ENCODE assay signal across 16 mouse cellular contexts in the genomic region with DNA sequence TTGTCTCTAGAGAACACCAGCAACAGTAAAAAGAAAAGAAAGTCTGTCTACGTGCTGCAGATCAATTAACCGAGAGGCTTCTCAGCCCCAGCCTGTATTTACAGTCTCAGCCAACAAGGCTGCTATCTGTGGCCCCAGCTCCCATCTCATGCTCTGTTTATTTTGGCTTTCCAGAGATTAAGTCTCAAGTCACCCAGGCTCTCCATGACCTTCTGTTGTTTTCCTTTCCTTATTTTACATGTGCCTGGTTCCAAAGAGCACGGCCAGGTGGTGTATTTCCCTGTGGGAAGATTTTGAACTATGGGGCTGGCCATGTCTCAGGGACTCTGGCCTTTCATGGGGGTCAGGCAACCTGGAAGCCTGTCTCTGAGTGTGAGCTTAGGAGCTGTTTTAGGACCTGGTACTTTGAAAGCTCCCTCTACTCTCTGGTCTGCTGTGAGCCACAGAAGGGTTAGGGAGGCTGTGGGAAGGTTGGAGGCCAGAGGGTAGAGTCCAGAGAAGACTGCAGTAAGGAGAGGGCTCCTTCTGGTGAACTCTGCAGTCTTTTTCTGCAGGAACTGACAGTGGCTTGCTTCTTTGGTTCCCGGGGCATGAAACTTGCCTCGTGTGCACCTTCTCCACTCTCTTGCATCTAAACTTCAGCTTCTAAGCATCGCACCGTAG. TPM values are rescaled to one million over a fixed set of nuclear protein-coding genes. Genes with fewer than 3 reads are reported as not detected.
DNase-seq lines count a peak whose midpoint lies in the region; ATAC-seq and TF ChIP-seq lines count a peak whose summit lies in the region.
"Had no signal": no experiment of that assay in that cellular context is flagged by ENCODE, and none has a peak within 500 bp of the region (broad histone marks: within the 10 kb centered on the region; RNA-seq: fewer than 3 reads in every experiment).

No protein-coding gene starts in this region.

- no peaks in the 10 kb centered on the region for H3K79me2 ChIP-seq in liver, adult 2 months (ENCODE audit: control insufficient read depth, insufficient read depth, low read length)

- H3K9me3 ChIP-seq in heart, embryonic 10.5 days: no peaks in the 10 kb centered on the region
- no peaks in the 10 kb centered on the region for H3K9me3 ChIP-seq in intestine, postnatal 0 days (ENCODE audit: control insufficient read depth)
- H3K9me3 ChIP-seq in stomach, embryonic 16.5 days (replicated peaks; ENCODE audit: control insufficient read depth, low read length): no peaks in the 10 kb centered on the region
- H3K9me3 ChIP-seq in hindbrain, postnatal 0 days (ENCODE audit: low read length): no peaks in the 10 kb centered on the region
- H3K9me3 ChIP-seq: limb, embryonic 13.5 days had no signal

- H3K27me3 ChIP-seq in heart, embryonic 10.5 days (ENCODE audit: insufficient read depth, poor library complexity, severe bottlenecking): no peaks in the 10 kb centered on the region
- no peaks in the 10 kb centered on the region for H3K27me3 ChIP-seq in liver, adult 2 months (ENCODE audit: control insufficient read depth, insufficient read depth, low read length)
- H3K27me3 ChIP-seq in intestine, postnatal 0 days (replicated peaks; ENCODE audit: control insufficient read depth, insufficient read depth, low read length): no peaks in the 10 kb centered on the region
- H3K27me3 ChIP-seq in stomach, embryonic 16.5 days (ENCODE audit: control insufficient read depth, insufficient read depth, low read length): no peaks in the 10 kb centered on the region
- H3K27me3 ChIP-seq in hindbrain, postnatal 0 days (ENCODE audit: insufficient read depth, low read length): no peaks in the 10 kb centered on the region
- H3K27me3 ChIP-seq: limb, embryonic 13.5 days; Patski had no signal

- 55% methylated on average over 7 of the region's 7 CpGs for WGBS in heart, embryonic 10.5 days
- WGBS in liver, adult 2 months: 57% methylated on average over 7 of the region's 7 CpGs
- 47% methylated on average over 7 of the region's 7 CpGs for WGBS in intestine, postnatal 0 days
- 60% methylated on average over 7 of the region's 7 CpGs for WGBS in stomach, embryonic 16.5 days
- 76% methylated on average over 7 of the region's 7 CpGs for WGBS in hindbrain, postnatal 0 days

- TF ChIP-seq POLR2A in liver, adult 2 months (IDR thresholded peaks at IDR 0.05; ENCODE audit: extremely low read depth, insufficient read depth, low read length): no peak

- no peaks in the 10 kb centered on the region for H3K36me3 ChIP-seq in heart, embryonic 10.5 days
- H3K36me3 ChIP-seq in liver, adult 2 months (ENCODE audit: control insufficient read depth, insufficient read depth, low read length): no peaks in the 10 kb centered on the region
- H3K36me3 ChIP-seq in intestine, postnatal 0 days (ENCODE audit: control insufficient read depth, insufficient read depth): no peaks in the 10 kb centered on the region
- no peaks in the 10 kb centered on the region for H3K36me3 ChIP-seq in stomach, embryonic 16.5 days (ENCODE audit: control insufficient read depth, insufficient read depth, low read length)
- H3K36me3 ChIP-seq in hindbrain, postnatal 0 days (ENCODE audit: insufficient read depth, low read length): no peaks in the 10 kb centered on the region
- H3K36me3 ChIP-seq: limb, embryonic 13.5 days had no signal

- no peak overlapping the region for H3K9ac ChIP-seq in liver, adult 2 months (ENCODE audit: low read depth, low read length)
- no peak overlapping the region for H3K9ac ChIP-seq in intestine, postnatal 0 days (ENCODE audit: low read depth, low read length)
- 0 out of 2 replicates have a peak overlapping the region, but pooled peaks have one; percentile 1 for H3K9ac ChIP-seq in stomach, embryonic 16.5 days (ENCODE audit: low read length)
- no peak overlapping the region for H3K9ac ChIP-seq in hindbrain, postnatal 0 days (replicated peaks; ENCODE audit: low read length)
- H3K9ac ChIP-seq: limb, embryonic 13.5 days had no signal

- ATAC-seq in intestine, postnatal 0 days: peak; percentile 57
- ATAC-seq in stomach, embryonic 16.5 days (ENCODE audit: insufficient read depth, low FRiP score): peak; percentile 83
- no peak for ATAC-seq in hindbrain, postnatal 0 days
- ATAC-seq: lung, postnatal 0 days; Patski had no signal

- no peak for DNase-seq in heart, embryonic 10.5 days (ENCODE audit: low spot score)
- DNase-seq in heart, adult 8-10 months (ENCODE audit: low spot score): no peak
- peak; percentile 70 for DNase-seq in liver, adult 2 months (ENCODE audit: extremely low read depth, low read depth, low spot score)
- no peak for DNase-seq in liver
- DNase-seq in cerebellum, adult 18-20 months: no peak
- no peak for DNase-seq in hindbrain, postnatal 0 days (ENCODE audit: low spot score)
- DNase-seq: cerebellum, adult 9-10 months; embryo, embryonic 11 days; right cerebral cortex, postnatal 25 days had no signal

- no peak overlapping the region for H3K4me3 ChIP-seq in heart, embryonic 10.5 days
- H3K4me3 ChIP-seq in liver, adult 2 months (ENCODE audit: insufficient read depth, low read depth, low read length): no peak overlapping the region
- no peak overlapping the region for H3K4me3 ChIP-seq in intestine, postnatal 0 days (ENCODE audit: low read depth, low read length)
- no peak overlapping the region for H3K4me3 ChIP-seq in stomach, embryonic 16.5 days (replicated peaks; ENCODE audit: low read length)
- H3K4me3 ChIP-seq in hindbrain, postnatal 0 days (ENCODE audit: low read length): no peak overlapping the region
- H3K4me3 ChIP-seq: erythroblast, embryonic 14.5 days; limb, embryonic 13.5 days had no signal

- H3K4me1 ChIP-seq in heart, embryonic 10.5 days: peaks cover 17% of the 10 kb centered on the region; the same call in 1 of the 2 replicates
- H3K4me1 ChIP-seq in liver, adult 2 months (ENCODE audit: control insufficient read depth, insufficient read depth, low read length): peaks cover 23% of the 10 kb centered on the region
- H3K4me1 ChIP-seq in intestine, postnatal 0 days (replicated peaks; ENCODE audit: control insufficient read depth, insufficient read depth, low read length): no peaks in the 10 kb centered on the region
- H3K4me1 ChIP-seq in stomach, embryonic 16.5 days (ENCODE audit: control insufficient read depth, insufficient read depth, low read length): peaks cover 27% of the 10 kb centered on the region
- H3K4me1 ChIP-seq in hindbrain, postnatal 0 days (ENCODE audit: insufficient read depth, low read length): peaks cover 5% of the 10 kb centered on the region; the same call in 1 of the 2 replicates

- peak overlapping the region; percentile 67; the same call in 1 of the 2 replicates for H3K27ac ChIP-seq in heart, embryonic 10.5 days
- peak overlapping the region; percentile 38 for H3K27ac ChIP-seq in liver, adult 2 months (replicated peaks; ENCODE audit: insufficient read depth, low read depth, low read length)
- peak overlapping the region; percentile 69 for H3K27ac ChIP-seq in intestine, postnatal 0 days (ENCODE audit: low read depth, low read length)
- H3K27ac ChIP-seq in stomach, embryonic 16.5 days (ENCODE audit: low read length): peak overlapping the region; percentile 93
- H3K27ac ChIP-seq in hindbrain, postnatal 0 days: no peak overlapping the region
- H3K27ac ChIP-seq: limb, embryonic 13.5 days had no signal

- no peak for TF ChIP-seq CTCF in liver, adult 2 months (IDR thresholded peaks at IDR 0.05; ENCODE audit: low read depth, low read length)
- no peak for TF ChIP-seq CTCF in intestine, postnatal 0 days (IDR thresholded peaks at IDR 0.05; ENCODE audit: low read depth)
- TF ChIP-seq CTCF in hindbrain, postnatal 0 days (IDR thresholded peaks at IDR 0.05; ENCODE audit: low read depth): no peak

- no peak overlapping the region for H3K4me2 ChIP-seq in intestine, postnatal 0 days (replicated peaks; ENCODE audit: low read depth)
- no peak overlapping the region for H3K4me2 ChIP-seq in stomach, embryonic 16.5 days (ENCODE audit: low read depth, low read length)
- no peak overlapping the region for H3K4me2 ChIP-seq in hindbrain, postnatal 0 days (ENCODE audit: low read depth, low read length)
- H3K4me2 ChIP-seq: limb, embryonic 13.5 days had no signal

RNA-seq across cellular contexts. Expression of a gene that starts 7.4 kb away (rescaled TPM):
- 29.3 and 31.6 TPM in 2 replicates for polyA plus RNA-seq in heart, embryonic 10.5 days (2016; fragmentation: Nextera tagmentation; extraction: Ambion mirVana)
- total RNA-seq in heart, adult 8-10 months (2022): 10 to 100 TPM; 36.4 to 44.5 (median 39.8) TPM
- 63.4 and 64.1 TPM in 2 replicates for total RNA-seq in liver, adult 2 months (2014; rRNA removed)
- polyA plus RNA-seq in liver, adult 2 months (2012; rRNA removed): 20.6 and 24.1 TPM in 2 replicates
- 31.0 and 33.5 TPM in 2 replicates for polyA plus RNA-seq in intestine, postnatal 0 days (2015; fragmentation: Nextera tagmentation; extraction: Ambion mirVana)
- polyA plus RNA-seq in stomach, embryonic 16.5 days (2015; fragmentation: Nextera tagmentation; extraction: Ambion mirVana): 42.7 and 46.5 TPM in 2 replicates
- total RNA-seq in hindbrain, postnatal 0 days (2014; rRNA removed): 80.4 and 98.8 TPM in 2 replicates
- 35.3 and 36.7 TPM in 2 replicates for polyA plus RNA-seq in hindbrain, postnatal 0 days (2015; fragmentation: Nextera tagmentation; extraction: Ambion mirVana)

RNA-seq across cellular contexts. Expression of a gene that starts 11.4 kb away (rescaled TPM):
- 1.6 and 3.6 TPM in 2 replicates for polyA plus RNA-seq in heart, embryonic 10.5 days (2016; fragmentation: Nextera tagmentation; extraction: Ambion mirVana)
- total RNA-seq in heart, adult 8-10 months (2022): 10 to 100 TPM; 10.4 to 16.8 (median 13.0) TPM
- total RNA-seq in liver, adult 2 months (2014; rRNA removed): 6.4 and 16.8 TPM in 2 replicates
- 4.5 and 7.8 TPM in 2 replicates for polyA plus RNA-seq in liver, adult 2 months (2012; rRNA removed)
- polyA plus RNA-seq in intestine, postnatal 0 days (2015; fragmentation: Nextera tagmentation; extraction: Ambion mirVana): 26.9 and 29.9 TPM in 2 replicates
- 15.2 and 17.4 TPM in 2 replicates for polyA plus RNA-seq in stomach, embryonic 16.5 days (2015; fragmentation: Nextera tagmentation; extraction: Ambion mirVana)
- total RNA-seq in hindbrain, postnatal 0 days (2014; rRNA removed): 9.5 and 9.7 TPM in 2 replicates
- 5.2 and 6.3 TPM in 2 replicates for polyA plus RNA-seq in hindbrain, postnatal 0 days (2015; fragmentation: Nextera tagmentation; extraction: Ambion mirVana)
- total RNA-seq: neutrophil, adult 5-6 weeks had no signal
- polyA plus RNA-seq: Patski had no signal
